Mouse (Mus musculus): ENCODE measurements around the gene Nktr.
A peak's percentile ranks its signal among the peaks of the same experiment; 100 is the strongest.

Gene Nktr

GRCm38 (mm10) chr9:121761091-121761665 is 42.2 kb downstream of the Nktr start:
- no peak for DNase-seq (ENCODE audit: low spot score)

DNA sequence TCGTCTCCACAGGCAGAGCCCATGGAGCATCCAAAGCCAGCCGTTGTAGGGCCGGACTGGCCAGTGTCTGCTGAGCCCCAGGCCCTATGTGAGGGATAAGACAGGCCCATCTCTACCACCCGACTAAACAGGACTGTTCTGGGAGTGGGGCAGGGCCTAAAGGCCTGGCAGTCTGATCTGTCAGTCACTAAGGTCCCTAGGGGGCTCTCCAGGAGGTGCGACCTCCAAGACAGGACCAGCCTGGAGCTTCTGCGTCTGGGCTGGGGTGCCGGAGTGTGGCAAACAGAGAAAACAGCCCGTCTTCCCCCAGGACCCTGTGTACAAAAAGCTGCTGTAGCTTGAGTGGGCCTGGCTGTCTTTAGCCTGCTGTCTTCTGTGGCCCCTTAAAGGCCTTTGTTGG is 42.8 kb downstream of the Nktr start:
- DNase-seq (ENCODE audit: low spot score) = no peak

GRCm38 (mm10) chr9:121762248-121762647 is 43.3 kb downstream of the Nktr start:
- no peak for DNase-seq (ENCODE audit: low spot score)

GRCm38 (mm10) chr9:121762761-121763160 is 43.8 kb downstream of the Nktr start:
- no peak for DNase-seq (ENCODE audit: low spot score)

DNA sequence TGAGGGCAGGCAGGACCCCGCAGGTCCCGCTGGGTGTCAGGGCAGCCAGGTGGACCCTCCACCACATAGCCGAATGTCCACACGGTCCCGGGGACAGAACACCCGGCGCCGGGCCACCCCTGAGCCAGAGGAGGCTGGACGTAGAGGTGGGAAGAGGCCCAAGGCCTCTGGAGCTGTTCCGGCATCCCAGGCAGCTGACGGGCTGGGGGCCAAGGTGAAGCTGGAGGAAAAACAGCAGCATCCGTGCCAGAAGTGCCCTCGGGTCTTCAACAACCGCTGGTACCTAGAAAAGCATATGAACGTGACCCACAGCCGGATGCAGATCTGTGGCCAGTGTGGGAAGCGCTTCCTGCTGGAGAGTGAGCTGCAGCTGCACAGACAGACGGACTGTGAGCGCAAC is 44.7 kb downstream of the Nktr start:
- no peak for DNase-seq (ENCODE audit: low spot score)

GRCm38 (mm10) chr9:121765166-121765855 is 46.3 kb downstream of the Nktr start:
- DNase-seq (ENCODE audit: low spot score) = no peak

GRCm38 (mm10) chr9:121772412-121772811 is 53.4 kb downstream of the Nktr start:
- DNase-seq (ENCODE audit: low spot score) = no peak

DNA sequence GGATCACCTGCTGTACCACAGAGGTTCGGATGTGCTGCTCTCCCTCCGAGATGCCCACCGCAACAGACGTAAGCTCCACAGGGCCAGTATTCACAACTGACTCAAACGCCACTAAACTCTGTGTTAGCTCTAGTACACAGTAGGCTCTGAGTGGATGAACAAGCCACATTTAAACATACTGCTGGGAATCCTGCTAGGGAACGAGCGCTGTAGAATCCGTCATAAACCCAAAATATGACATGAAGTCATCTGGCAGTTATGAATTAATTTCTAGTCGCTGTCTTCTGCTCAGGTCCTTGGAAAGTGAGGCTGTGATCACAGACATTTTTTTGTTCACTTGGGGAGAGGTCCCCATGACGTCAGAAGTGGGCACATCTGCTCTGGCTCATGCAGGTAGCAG is 57.0 kb downstream of the Nktr start:
- no peak for DNase-seq (ENCODE audit: low spot score)

- DNase-seq (ENCODE audit: low spot score) = no peak
Measured at GRCm38 (mm10) chr9:121776511-121776910, 57.5 kb downstream of the Nktr start.

GRCm38 (mm10) chr9:121777484-121778065 is 58.6 kb downstream of the Nktr start, which contains the start of gene Klhl40:
Klhl40 (plus strand) TSS chr9:121777607.
- no peak for DNase-seq (ENCODE audit: low spot score)

GRCm38 (mm10) chr9:121778066-121778624 is 59.2 kb downstream of the Nktr start:
- DNase-seq (ENCODE audit: low spot score) = no peak

GRCm38 (mm10) chr9:121784801-121785200 is 65.8 kb downstream of the Nktr start:
- DNase-seq (ENCODE audit: low spot score) = no peak

GRCm38 (mm10) chr9:121785261-121785660 is 66.3 kb downstream of the Nktr start:
- DNase-seq (ENCODE audit: low spot score) = no peak

GRCm38 (mm10) chr9:121786359-121786758 is 67.4 kb downstream of the Nktr start:
- DNase-seq (ENCODE audit: low spot score) = no peak

DNA sequence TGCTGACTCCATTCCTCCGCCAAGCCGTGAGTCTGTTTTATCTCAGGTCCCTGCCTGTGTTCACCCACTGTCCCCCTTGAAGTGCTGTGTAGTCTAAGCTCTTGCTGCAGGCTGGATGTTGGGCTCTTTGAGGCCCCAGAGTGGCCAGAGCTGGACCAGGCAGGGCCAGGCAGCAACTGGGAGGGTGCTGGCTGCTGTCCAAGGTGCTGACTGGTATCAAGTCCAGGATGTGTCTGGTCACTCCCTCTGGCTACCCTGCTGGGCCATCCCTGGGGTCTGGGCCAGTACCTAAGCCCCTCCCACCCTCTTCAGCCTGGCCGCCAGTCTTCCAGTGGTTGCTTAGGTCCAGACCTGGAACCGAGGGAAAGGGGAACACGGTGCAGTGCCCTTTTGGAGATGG is 72.2 kb downstream of the Nktr start:
- peak; percentile 78 for DNase-seq (ENCODE audit: low spot score)

DNA sequence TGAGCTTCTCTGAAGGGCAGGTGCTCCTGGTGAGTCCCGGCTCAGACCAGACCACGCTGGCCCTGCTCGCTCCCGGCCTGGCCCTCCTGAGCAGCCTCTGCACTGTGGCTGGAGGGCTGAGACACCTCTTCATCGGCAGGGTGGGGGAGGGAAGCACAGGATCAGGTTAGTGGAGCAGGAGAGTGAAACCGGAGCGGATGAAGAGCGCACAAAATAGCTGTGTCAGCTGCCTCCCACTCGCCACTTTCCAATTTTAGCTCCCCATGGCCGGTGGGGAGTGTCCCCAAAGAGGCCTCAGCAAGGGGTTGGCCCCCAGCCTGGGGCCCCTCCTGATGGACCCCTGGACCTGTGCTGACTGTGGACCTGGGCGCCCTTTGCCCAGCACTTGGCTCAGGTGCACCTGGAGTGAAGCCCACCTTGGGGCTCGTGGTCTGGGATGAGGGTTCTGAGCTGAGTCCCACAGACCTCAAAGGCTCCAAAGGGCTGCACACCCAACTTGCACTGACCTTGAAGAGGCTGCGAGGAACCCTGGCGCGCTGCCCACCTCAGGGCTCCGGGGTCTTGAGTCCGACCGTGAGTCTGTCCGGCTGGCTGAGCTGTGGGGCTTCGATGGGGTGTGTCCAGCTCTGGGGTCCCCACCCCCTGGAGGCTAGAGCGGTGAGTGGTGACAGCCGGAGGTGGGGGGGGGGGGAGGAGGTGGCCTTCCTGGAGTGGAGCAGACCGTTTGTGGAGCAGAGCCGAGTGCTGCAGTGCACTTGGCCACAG is 73.0 kb downstream of the Nktr start, which contains the start of gene Hhatl:
Gene Hhatl, minus strand, starts transcription at position 751 of the 765 bp plus-strand sequence.
- no peak for DNase-seq (ENCODE audit: low spot score)

DNA sequence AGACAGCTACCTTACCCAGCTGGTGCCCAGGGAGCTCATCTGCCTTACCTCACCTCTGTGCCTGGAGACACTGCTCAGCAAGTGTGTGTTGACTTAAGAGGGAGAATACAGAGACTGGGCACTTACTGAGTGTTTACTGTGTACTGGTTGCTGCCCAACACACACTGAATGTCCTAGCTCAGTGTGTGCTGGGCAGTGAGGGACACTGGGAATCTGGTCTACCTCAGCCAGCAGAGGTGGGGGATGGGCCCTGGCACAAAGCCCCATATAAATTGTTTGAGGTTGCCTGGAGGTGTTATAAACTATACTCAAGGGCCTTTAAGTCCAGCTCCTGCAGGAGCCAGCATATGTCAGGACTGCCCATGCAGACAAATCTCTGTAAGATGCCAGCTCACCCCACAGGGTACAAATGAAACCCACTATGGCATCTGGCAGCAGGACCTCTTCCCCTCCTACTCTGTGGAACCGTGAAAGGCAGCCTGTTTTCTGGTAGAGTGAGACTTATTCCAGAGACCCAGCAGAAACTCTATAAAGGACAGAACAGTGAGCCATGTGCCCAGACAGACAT is 76.1 kb downstream of the Nktr start:
- DNase-seq (ENCODE audit: low spot score) = peak; percentile 38

GRCm38 (mm10) chr9:121797722-121798121 is 78.8 kb downstream of the Nktr start:
- no peak for DNase-seq (ENCODE audit: low spot score)

DNA sequence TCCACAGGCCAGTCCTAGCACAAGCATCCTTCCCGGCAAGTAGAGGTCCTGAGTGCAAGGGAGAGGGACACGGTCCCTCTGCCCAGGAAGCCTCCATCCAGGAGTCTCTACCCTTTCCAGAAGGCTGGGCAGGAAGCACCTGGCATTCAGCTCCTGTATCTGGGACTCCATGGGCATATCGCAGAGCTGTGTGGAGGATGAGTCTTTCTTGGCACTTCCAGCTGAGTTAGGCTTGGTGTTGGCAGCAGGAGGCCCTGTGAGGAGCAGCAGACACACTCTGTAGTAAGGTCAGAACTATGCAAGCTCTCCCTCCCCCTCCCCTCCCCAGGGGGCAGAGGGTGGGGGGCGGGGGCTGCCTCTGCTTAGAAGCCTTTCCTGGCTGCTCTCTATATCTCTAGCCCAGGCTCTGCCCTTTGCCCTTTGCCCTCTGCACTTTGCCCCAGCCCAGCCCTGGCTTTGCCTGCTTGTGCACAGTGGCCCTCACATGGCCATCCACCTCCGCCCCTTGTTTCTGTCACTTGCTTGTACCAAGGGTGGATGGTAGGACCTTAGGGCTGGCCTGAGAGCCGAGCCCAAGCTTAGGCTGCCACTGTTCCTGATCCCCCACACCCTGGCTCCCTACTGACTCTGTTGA is 80.0 kb downstream of the Nktr start:
- peak; percentile 38 for DNase-seq (ENCODE audit: low spot score)

DNA sequence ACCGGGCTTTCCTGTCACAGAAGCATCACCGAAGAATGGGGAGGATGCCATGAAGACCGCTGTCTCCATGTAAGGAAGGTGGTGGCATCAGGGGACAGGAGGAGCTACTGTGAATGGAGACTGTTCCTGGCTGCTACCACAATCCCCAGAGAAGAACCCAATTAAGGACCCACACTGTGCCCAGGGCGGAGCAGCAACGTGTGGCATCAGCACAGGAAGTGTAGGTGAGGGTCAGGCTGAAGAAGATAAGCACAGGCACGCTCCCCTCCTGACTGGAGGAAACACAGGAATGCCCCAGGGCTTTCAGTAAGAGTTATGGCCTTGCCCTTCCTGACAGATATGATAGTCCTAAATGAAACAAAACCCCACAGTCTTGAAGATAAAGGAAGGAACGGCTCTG is 83.8 kb downstream of the Nktr start:
- DNase-seq (ENCODE audit: low spot score) = no peak
